Mouse (Mus musculus) ES-Bruce4 (cell line): ENCODE measurements around the gene Pigk.

ENCODE experiments used
- CTCF ChIP-seq: IDR thresholded peaks from one replicate; pipeline ENCODE4 v1.8.1; 2011; ENCODE audit warnings: low read depth, low read length
- POLR2A ChIP-seq: IDR thresholded peaks from one replicate; pipeline ENCODE4 v1.8.1; 2011; ENCODE audit warnings: low read length; ENCODE audit not compliant: insufficient read depth

- no peak for TF ChIP-seq POLR2A
- TF ChIP-seq CTCF = no peak
These were observed 6.5 kb upstream of the Pigk start for GRCm38 (mm10) chr3:152707321-152707823.
